Mouse (Mus musculus) neural tube, embryonic 14.5 days (tissue): ENCODE results near the gene 0610030E20Rik. TPM values are rescaled to one million over a fixed set of nuclear protein-coding genes. Genes with fewer than 3 reads are reported as not detected.

Source experiments
- ATAC-seq: fragments of 200-750 bp; cut with Nextera tagmentation; 2 replicates; pipeline ENCODE4 v1.8.0; 2017; ENCODE audit warnings: low read depth, mild to moderate bottlenecking, moderate TSS enrichment, moderate library complexity
- H3K27ac ChIP-seq: fragments of 300-500 bp; sonication (generic); 2 replicates; pipeline ENCODE4 v1.5.1; 2014; ENCODE audit warnings: low read depth, mild to moderate bottlenecking, control low read depth, low read length, moderate library complexity, mixed read lengths
- H3K27me3 ChIP-seq: fragments of 300-500 bp; sonication (generic); 2 replicates; pipeline ENCODE4 v1.6.1; 2014; ENCODE audit warnings: low read length; ENCODE audit not compliant: control insufficient read depth, insufficient read depth
- H3K36me3 ChIP-seq: fragments of 300-500 bp; sonication (generic); 2 replicates; pipeline ENCODE4 v1.6.1; 2014; ENCODE audit warnings: low read length, mixed read lengths; ENCODE audit not compliant: control insufficient read depth, insufficient read depth
- H3K4me1 ChIP-seq: fragments of 300-500 bp; sonication (generic); 2 replicates; pipeline ENCODE4 v1.6.1; 2014; ENCODE audit warnings: low read length; ENCODE audit not compliant: control insufficient read depth, insufficient read depth
- H3K4me2 ChIP-seq: fragments of 300-500 bp; sonication (generic); 2 replicates; pipeline ENCODE4 v1.6.1; 2014; ENCODE audit warnings: mild to moderate bottlenecking, low read depth, low read length, control low read depth
- H3K4me3 ChIP-seq: fragments of 300-500 bp; sonication (generic); 2 replicates; pipeline ENCODE4 v1.5.1; 2014; ENCODE audit warnings: low read depth, low read length, control low read depth, mixed read lengths
- H3K9ac ChIP-seq: fragments of 300-500 bp; sonication (generic); replicated peaks from 2 replicates; pipeline ENCODE4 v1.6.1; 2014; ENCODE audit warnings: low read depth, mild to moderate bottlenecking, control low read depth, low read length, mixed read lengths
- H3K9me3 ChIP-seq: fragments of 300-500 bp; sonication (generic); 2 replicates; pipeline ENCODE4 v1.6.1; 2016; ENCODE audit warnings: low read length; ENCODE audit not compliant: control insufficient read depth
- WGBS: fragments of 180-500 bp; shearing (Covaris S2); extraction: QIAGEN DNeasy Blood & Tissue Kit; methylation state at CpG from one replicate; pipeline ENCODE4 v1.1.7; 2014; 5-methylcytosine and 5-hydroxymethylcytosine counted together
- polyA plus RNA-seq: library from polyadenylated mRNA; unstranded; fragments of >200 nt; fragmentation: Nextera tagmentation; extraction: Ambion mirVana; gene quantifications from 2 replicates; pipeline ENCODE4 v1.2.1, GENCODE M21; 2014

Gene 0610030E20Rik
- polyA plus RNA-seq, 1 experiment from 2014 or later, result 15.9 TPM

DNA sequence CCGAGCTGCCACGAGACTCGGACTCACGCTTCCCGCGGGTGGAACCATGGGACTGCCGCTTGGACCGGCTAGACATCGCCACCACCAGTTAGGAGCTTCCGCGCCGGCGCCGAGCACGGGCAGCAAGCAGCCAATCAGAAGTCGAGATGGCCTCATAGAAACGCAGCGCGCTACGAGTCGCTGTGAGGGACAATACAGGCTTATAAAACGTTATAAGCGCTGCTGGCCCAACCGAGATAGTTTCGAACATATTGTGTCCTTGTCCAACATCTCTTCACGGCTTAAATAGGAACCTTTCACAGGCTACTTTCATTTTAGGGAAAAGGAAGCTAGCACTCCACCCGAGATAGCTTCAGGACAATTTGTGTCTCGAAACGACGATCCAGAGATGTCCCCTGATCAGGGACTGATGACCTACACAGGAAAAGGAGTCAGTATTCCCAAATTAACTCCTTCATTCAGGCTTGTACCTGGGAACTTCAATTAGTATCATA is 2.0 kb upstream of the 0610030E20Rik start, which contains the start of gene Usp39:
Usp39 (minus strand) TSS at position 111 of the 494 bp plus-strand sequence.
- Histone ChIP-seq H3K27ac (peak within 1 kb of the TSS; percentile 63), H3K9me3 (no peaks in the 10 kb centered on the region), H3K4me2 (peak within 1 kb of the TSS; percentile 92), H3K9ac (peak within 1 kb of the TSS; percentile 81), H3K4me1 (peaks cover 19% of the 10 kb centered on the region), H3K4me3 (peak within 1 kb of the TSS; percentile 84), H3K27me3 (peaks cover 3% of the 10 kb centered on the region), H3K36me3 (peaks cover 4% of the 10 kb centered on the region; the same call in 1 of the 2 replicates)
- WGBS, result under 1% methylated on average over 30 of the region's 30 CpGs
- peak; percentile 85 for ATAC-seq

DNA sequence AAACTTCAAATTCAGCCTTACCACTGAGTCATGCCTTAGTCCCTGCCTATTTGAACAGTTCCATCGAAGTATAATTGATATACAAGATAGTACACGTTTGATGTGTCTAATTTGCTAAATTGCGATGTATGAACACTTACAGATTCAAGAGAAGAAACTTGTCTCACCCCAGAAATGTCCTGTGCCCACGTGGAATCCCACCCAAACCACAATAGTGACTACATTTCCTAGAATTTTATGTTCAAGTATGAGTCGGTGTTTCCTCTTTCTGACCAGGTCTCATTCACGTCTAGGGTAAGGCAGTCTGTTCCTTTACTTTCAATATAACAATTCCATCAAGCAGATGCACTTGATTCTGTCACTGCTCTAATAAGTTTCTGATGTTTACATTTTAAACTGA is 1.5 kb upstream of the 0610030E20Rik start:
- H3K27ac ChIP-seq, result no peak overlapping the region
- 52% methylated on average over 6 of the region's 6 CpGs for WGBS
- peaks cover 7% of the 10 kb centered on the region; the same call in 1 of the 2 replicates for H3K36me3 ChIP-seq
- H3K4me1 ChIP-seq, result peaks cover 19% of the 10 kb centered on the region
- peak overlapping the region; percentile 92 for H3K4me2 ChIP-seq
- no peaks in the 10 kb centered on the region for H3K9me3 ChIP-seq
- peaks cover 3% of the 10 kb centered on the region for H3K27me3 ChIP-seq
- peak overlapping the region; percentile 84 for H3K4me3 ChIP-seq
- ATAC-seq, result 0 out of 2 replicates have a peak, but pooled peaks have one; percentile 0
- no peak overlapping the region for H3K9ac ChIP-seq

DNA sequence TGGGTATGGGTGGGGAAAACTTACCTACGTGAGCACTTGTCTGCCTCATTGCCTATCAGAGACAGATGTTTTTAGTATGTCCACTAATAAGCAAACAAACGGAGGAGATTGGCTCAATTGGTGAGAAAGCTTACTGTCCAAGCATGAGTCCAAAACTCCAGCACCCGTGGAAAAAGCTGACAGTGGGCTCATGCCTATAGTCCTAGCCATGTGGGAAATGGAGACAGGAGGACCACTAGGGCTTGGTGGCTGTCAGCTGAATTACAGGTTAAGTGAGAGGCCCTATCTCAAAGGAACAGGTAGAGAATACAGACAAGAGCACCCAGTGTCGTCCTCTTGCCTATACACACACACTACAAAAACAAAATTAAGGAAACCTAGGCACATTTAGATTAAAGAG is 856 bp upstream of the 0610030E20Rik start:
- H3K27ac ChIP-seq, result no peak overlapping the region
- H3K27me3 ChIP-seq, result peaks cover 3% of the 10 kb centered on the region
- H3K36me3 ChIP-seq, result peaks cover 7% of the 10 kb centered on the region; the same call in 1 of the 2 replicates
- H3K4me1 ChIP-seq, result peaks cover 19% of the 10 kb centered on the region
- peak overlapping the region; percentile 81; the same call in 1 of the 2 replicates for H3K4me3 ChIP-seq
- 90% methylated on average over 4 of the region's 4 CpGs for WGBS
- no peak for ATAC-seq
- H3K4me2 ChIP-seq, result peak overlapping the region; percentile 86; the same call in 1 of the 2 replicates
- H3K9ac ChIP-seq, result no peak overlapping the region
- no peaks in the 10 kb centered on the region for H3K9me3 ChIP-seq

DNA sequence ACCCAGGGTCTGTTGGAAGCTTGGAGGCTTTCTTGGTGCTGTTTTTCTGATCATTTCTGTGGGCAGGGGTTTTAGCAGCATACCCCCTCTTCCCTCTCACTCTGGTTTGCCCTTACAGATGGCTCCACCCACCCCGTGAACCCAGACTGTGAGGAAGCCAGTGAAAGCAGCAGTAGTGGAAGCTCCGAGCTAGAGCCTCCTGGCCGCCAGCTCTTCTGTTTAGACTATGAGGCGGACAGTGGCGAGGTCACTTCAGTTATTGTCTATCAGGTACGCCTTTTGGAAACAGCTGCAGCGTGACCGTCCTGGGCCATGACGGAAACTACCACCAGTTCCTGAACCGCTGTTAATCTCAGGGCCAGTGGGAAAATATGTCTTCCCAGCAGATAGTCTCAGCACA is 1.3 kb downstream of the 0610030E20Rik start:
- ATAC-seq, result no peak
- H3K4me1 ChIP-seq, result peaks cover 19% of the 10 kb centered on the region
- H3K9me3 ChIP-seq, result no peaks in the 10 kb centered on the region
- H3K27me3 ChIP-seq, result peaks cover 3% of the 10 kb centered on the region
- H3K36me3 ChIP-seq, result peaks cover 7% of the 10 kb centered on the region; the same call in 1 of the 2 replicates
- H3K27ac ChIP-seq, result no peak overlapping the region
- H3K4me2 ChIP-seq, result peak overlapping the region; percentile 86
- H3K4me3 ChIP-seq, result peak overlapping the region; percentile 81; the same call in 1 of the 2 replicates
- 0 out of 2 replicates have a peak overlapping the region, but pooled peaks have one; percentile 93 for H3K9ac ChIP-seq
- 85% methylated on average over 10 of the region's 10 CpGs for WGBS

DNA sequence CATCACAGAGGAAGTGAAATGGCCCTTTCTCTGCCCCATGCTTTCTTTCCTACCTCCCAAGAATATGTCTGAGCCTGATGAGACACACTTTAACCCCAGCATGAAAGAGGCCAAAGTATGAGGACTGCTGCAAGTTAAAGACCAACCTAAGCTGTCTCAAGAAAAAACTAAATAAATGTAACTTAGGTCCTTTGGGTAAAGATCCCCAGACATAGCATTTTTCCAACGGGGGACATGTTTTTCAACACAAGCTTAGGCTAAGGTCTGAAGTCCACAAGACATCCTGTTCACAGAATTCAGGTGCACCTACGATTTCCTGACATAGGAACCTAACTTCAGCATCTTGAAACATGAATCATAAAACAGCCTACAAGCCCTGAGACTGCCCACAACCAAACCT is 3.1 kb downstream of the 0610030E20Rik start:
- Histone ChIP-seq H3K4me3 (no peak overlapping the region), H3K27me3 (peaks cover 3% of the 10 kb centered on the region), H3K4me2 (no peak overlapping the region), H3K27ac (no peak overlapping the region), H3K9me3 (no peaks in the 10 kb centered on the region), H3K36me3 (peaks cover 7% of the 10 kb centered on the region; the same call in 1 of the 2 replicates), H3K9ac (no peak overlapping the region), H3K4me1 (peaks cover 11% of the 10 kb centered on the region)
- no peak for ATAC-seq
- 96% methylated on average over 2 of the region's 2 CpGs for WGBS

DNA sequence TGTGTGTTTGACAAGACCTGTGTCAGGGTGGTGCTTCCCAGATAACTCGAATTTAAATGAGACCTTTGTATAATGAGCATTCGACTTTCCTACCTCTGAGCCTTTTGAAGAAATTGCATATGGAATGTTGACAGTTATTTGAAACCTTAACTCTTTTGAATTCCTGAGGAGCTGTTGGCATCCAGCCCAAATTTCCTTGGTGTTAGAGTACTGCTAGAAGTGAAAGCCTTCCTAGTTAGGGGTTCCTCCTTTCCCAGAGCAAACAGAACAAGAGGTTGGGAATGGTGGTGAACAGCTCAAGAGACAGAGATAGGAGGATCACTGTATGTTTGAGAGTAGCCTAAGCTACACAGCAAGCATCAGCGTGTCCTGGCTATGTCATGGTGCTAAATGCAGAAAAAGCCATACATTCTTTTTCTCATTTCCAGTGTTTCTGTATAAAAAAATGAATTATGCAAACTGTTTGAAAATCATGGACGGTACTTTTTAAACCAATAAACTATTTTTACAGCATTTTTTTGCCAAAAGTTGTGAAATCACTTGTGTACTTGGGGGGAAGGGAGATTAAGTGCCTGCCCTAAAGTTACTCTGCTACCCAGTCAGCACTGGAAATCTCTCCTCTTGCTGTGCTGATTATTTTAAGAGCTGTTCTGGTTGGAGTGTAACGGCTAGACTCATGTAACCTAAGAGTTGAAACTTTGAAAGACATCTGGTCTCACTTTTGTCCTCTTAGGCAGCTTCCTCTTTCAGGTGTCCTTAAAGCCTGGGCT is 5.7 kb downstream of the 0610030E20Rik start:
- H3K27me3 ChIP-seq, result no peaks in the 10 kb centered on the region
- 79% methylated on average over 5 of the region's 5 CpGs for WGBS
- no peak overlapping the region for H3K9ac ChIP-seq
- no peak overlapping the region for H3K4me2 ChIP-seq
- H3K4me3 ChIP-seq, result no peak overlapping the region
- peaks cover 16% of the 10 kb centered on the region for H3K4me1 ChIP-seq
- ATAC-seq, result no peak
- H3K27ac ChIP-seq, result no peak overlapping the region
- no peaks in the 10 kb centered on the region for H3K9me3 ChIP-seq
- peaks cover 7% of the 10 kb centered on the region; the same call in 1 of the 2 replicates for H3K36me3 ChIP-seq

DNA sequence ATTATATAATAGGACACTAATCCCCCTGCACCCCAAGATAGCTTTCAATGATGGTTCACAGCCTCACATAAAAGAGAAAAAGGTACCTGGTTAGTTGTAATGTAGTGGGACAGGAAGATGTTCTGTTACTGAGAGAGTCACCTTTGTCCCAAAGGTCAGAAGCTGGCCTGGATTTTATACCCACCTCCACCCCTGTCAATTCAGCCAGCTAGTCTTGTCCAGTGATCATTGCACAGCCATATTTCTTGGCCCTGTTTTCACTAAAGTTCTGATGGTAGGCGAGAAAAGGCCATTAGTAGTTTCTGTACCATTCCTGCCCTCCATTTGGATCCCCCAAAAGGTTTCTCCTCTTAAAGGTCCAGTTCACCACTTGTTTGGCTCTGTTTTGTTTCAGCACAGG is 6.9 kb downstream of the 0610030E20Rik start:
- H3K4me2 ChIP-seq, result no peak overlapping the region
- no peak overlapping the region for H3K9ac ChIP-seq
- 0 out of 2 replicates have a peak, but pooled peaks cover 9% of the 10 kb centered on the region for H3K4me1 ChIP-seq
- H3K27ac ChIP-seq, result no peak overlapping the region
- WGBS, result 68% methylated on average over 1 of the region's 1 CpGs
- H3K4me3 ChIP-seq, result no peak overlapping the region
- H3K27me3 ChIP-seq, result no peaks in the 10 kb centered on the region
- no peaks in the 10 kb centered on the region for H3K9me3 ChIP-seq
- peaks cover 4% of the 10 kb centered on the region; the same call in 1 of the 2 replicates for H3K36me3 ChIP-seq
- ATAC-seq, result no peak

DNA sequence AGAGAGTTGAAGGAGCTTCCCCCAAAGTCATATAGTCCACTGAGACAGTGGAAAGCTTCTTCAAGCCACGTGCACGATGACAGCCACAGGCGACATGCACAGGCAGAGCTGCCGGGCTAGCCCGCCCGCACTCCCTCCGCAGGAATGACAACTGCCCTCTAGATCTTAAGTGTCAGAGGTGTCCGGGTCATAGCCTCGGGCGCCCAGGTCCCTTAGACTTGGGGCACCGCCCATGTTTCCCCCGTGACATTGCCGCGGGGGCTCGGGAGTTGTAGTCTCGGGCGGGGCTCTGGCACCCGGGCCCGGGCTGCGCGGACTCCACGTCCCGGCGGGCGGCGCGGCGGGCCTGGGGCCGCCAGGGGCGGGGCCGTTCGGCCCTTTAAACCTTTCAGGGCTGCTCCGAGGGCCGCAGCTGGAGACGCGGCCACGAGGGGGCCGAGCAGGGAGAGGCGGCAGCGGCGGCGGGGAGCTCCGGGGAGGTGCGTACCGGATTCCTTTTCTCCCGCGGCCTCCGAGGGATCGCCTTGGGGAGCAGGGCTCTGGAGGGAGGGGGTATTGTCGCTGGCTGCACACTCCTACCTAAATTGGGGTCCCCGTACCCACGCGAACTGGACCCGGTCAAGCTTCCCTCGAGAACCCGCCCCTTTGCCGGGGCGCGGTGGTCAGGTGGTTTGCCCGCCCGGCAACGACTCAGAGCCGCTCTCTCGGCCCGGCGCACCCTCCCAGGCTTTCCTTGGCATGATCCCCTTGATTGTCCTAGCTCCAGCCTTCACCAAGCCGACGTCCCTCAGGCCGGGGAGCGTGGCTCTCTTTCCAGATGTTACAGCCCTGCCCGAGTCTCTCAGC is 8.2 kb downstream of the 0610030E20Rik start, which contains the start of gene Tmem150a:
Tmem150a (plus strand) TSS at position 382 of the 846 bp plus-strand sequence.
- H3K9ac ChIP-seq, result peak within 1 kb of the TSS; percentile 72
- H3K4me2 ChIP-seq, result peak within 1 kb of the TSS; percentile 61
- H3K4me1 ChIP-seq, result 0 out of 2 replicates have a peak, but pooled peaks cover 9% of the 10 kb centered on the region
- peaks cover 13% of the 10 kb centered on the region; the same call in 1 of the 2 replicates for H3K36me3 ChIP-seq
- peak within 1 kb of the TSS; percentile 46 for H3K4me3 ChIP-seq
- no peaks in the 10 kb centered on the region for H3K9me3 ChIP-seq
- H3K27ac ChIP-seq, result peak within 1 kb of the TSS; percentile 52
- WGBS, result 0% methylated on average over 64 of the region's 71 CpGs
- peak; percentile 90 for ATAC-seq
- no peaks in the 10 kb centered on the region for H3K27me3 ChIP-seq
